Mouse (Mus musculus) liver, adult 10 weeks (tissue): Measurements from ENCODE around the gene Rxra. TPM values are rescaled to one million over a fixed set of nuclear protein-coding genes. Genes with fewer than 3 reads are reported as not detected.

Experiments
- polyA plus RNA-seq: library from polyadenylated mRNA; stranded (reverse); fragments of 350-450 nt; fragmentation: Illumina TruSeq; extraction: RNeasy Lipid Tissue Mini Kit (QIAGEN cat#74804); gene quantifications from one replicate; pipeline ENCODE4 v1.2.3, GENCODE M21; 2014; ENCODE audit warnings: low read depth, low replicate concordance

Rxra gene
- 25.7 TPM for polyA plus RNA-seq

DNA sequence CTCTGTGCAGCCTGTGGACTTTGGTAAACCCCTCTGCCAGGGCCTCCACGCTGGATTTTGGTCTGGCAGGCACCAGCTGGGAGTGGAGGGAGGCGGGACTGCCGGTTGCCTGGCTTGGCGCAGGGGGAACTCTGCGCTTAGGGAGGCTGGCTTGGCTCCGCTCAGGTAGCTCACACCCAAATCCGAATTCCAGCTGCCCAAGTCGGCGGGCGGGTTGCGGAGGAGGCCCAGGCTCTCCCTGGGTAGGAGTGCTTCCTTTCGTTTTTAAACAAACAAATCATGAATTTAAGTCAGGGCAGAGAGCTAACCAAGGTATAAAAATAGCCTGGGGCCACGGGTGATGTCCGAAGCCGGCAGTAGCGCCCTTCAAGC lies at the start of gene Rxra:
TSS of gene Rxra (plus strand) at position 335 of the 372 bp plus-strand sequence.

Other genes with a start within 250 kb of the Rxra start
- gene Vav2, start 249.4 kb upstream of the Rxra start, polyA plus RNA-seq, result 6.9 TPM
- 0.21 TPM for gene Brd3os, start 234.1 kb upstream of the Rxra start, polyA plus RNA-seq
- 10.4 TPM for gene Brd3, start 168.8 kb upstream of the Rxra start, polyA plus RNA-seq
- gene Wdr5, start 161.3 kb upstream of the Rxra start, polyA plus RNA-seq, result 11.4 TPM
- 0.61 TPM for gene Col5a1, start 210.0 kb downstream of the Rxra start, polyA plus RNA-seq